Mouse (Mus musculus): ENCODE measurements around the gene Etv6.

- TF ChIP-seq CTCF (IDR thresholded peaks at IDR 0.05; ENCODE audit: insufficient read depth, low read length): no peak
- TF ChIP-seq POLR2A (IDR thresholded peaks at IDR 0.05; ENCODE audit: borderline replicate concordance, extremely low read depth, low read depth, low read length): no peak
Observed at GRCm38 (mm10) chr6:134090378-134090692, 54.8 kb downstream of the Etv6 start.
